Mouse (Mus musculus) gastrocnemius, postnatal 4 days (tissue): ENCODE measurements around the gene Dram1. TPM values are rescaled to one million over a fixed set of nuclear protein-coding genes. Genes with fewer than 3 reads are reported as not detected.
"Not testable (repeated sequence)": the region's sequence is repeated elsewhere in the genome, so short reads cannot be mapped to it uniquely, and the experiment has no call there.

ENCODE experiments used
- DNase-seq, 2 experiments: peaks; one replicate each; pipeline ENCODE4 v3.0.0; 2021 to 2022; ENCODE audit warnings: low spot score in 2 of 2, mixed read lengths in 2 of 2
- total RNA-seq, 2 experiments: library from RNA; stranded (reverse); gene quantifications; 2 replicates each; pipeline ENCODE4 v1.2.3; 2021

Gene Dram1
- total RNA-seq, 2 experiments from 2014 or later = 4.2 to 4.9 TPM

DNA sequence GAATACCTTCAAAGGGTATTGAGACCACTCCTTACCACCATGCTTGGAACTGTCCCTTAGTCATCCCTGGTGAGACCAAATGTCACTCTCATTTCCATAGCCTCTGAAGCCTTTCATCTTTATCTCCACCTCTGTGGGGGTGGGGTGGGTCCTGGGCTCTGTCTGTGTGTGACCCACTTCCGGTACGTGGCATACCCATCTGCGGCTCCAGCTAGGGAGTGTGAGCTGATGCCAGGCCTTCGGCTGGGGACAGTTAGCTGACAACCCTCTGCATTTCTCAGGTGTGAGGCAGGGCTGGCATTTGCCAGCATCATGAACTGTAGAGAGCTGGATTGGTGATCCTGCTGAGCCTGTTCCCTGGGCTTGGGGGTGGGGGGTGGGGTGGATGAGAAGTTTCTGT is 10.7 kb upstream of the Dram1 start:
- DNase-seq = no peak

DNA sequence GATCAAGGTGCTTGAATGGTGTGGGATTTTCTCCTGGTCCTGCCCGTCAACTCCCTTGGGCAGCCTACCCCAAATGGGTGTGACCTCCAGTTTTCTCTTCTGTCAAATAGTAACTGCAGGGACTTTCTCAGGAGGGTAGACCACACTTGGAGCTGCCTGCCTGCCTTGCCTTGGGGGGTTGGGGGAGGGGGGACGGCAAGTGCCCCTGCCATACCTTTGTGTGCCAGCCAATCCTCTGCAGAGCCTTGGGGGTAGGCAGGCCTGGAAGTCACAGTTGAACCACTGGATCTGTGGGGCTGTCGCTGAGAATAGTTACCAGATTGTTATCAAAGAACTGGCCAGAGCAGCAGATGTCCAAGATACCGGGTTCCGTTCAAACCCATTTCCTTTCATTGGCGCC is 7.4 kb upstream of the Dram1 start:
- DNase-seq = no peak

DNA sequence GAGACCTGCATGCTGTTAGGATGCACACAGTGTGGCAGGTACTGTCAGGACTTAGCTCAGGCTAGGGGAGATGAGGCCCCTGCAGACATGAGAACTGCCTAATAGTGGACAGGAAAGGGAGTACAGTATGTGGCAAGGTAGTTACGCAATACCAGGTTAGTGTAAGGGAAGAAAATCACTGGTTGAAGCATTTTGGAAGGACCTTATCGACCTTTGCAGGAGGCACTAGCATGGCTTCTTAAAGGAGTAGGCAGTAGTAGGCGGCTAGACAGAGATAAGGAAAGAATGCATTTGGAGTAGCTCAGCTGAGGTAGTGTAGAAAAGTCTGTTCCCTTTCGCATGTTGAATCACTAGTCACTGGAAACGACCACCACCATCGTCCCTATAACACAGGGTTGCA is 6.9 kb upstream of the Dram1 start:
- DNase-seq = no peak

DNA sequence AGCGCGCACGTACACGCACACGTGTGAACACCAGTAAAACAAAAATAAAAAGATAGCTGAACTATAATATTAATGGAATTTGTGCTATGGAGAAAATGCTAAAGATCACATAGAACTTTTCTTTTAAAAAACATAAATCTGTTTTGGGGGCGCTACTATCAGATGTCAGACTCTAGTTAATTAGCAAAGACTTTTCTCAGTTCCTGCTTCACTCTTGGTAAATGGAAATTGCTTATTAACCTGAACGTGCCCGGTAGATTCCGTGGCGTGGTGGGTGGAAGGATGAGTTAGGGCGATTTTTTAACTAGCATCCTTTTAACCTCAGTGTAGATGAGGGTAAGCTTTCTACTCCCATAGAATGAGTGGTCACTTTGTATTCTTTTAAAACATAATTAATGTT is 6.4 kb upstream of the Dram1 start:
- DNase-seq = no peak

DNA sequence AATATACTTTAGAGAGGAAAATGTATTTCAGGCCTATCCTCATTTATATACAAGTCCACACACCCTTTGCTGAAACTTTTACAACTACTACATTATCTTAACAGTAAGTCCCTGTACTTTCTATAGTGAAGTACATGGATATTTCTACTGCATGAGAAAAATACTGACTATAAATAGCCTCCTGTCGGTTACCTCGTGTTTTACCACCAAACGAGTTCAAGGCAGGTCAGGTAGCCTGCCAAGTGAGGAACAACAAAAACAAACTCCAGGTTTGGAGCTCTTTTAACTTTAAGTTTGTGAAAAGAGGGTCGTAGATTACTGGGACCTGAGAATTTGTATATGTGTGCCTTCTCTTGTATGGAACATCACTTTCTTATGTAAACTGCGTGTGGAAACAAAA is 5.2 kb upstream of the Dram1 start:
- DNase-seq = no peak

DNA sequence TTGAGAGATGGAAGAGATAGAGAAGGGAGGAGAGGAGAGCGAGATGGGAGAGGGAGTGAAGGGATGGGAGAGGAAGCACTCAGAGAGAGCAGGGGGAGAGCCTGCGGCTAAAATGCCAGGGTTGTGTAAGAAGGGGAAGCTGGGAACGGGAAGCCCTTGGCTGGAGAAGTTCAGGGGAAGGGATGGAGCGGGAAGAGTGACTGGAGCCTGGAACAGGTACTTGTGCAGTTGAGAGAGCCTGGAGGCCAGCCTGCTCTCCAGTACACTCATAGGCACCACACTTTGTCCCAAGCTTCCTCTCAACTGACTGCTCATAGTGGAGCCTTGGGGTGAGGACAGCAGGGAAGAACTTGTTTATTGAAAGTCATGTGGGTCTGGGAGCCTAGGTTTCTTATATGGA is 4.6 kb upstream of the Dram1 start:
- no peak for DNase-seq

DNA sequence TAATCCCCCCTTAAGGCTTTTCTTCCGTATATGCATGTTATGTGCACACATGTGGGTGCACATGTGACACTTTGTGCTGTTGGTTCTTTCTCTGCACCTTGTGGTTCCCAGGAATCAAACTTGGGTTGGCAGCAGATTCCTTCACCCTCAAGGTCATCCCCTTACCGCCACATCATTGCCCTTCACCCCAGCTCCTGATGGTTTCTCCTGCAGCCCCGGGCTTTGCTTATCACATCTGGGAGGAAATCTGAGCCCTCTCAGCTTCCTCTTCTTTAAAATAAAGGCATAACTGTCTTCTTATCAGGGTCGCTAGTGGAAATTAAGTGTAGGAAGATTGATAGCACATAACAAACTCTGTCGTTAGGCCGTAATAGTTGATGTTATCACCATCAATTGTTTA is 3.1 kb upstream of the Dram1 start:
- no peak for DNase-seq

DNA sequence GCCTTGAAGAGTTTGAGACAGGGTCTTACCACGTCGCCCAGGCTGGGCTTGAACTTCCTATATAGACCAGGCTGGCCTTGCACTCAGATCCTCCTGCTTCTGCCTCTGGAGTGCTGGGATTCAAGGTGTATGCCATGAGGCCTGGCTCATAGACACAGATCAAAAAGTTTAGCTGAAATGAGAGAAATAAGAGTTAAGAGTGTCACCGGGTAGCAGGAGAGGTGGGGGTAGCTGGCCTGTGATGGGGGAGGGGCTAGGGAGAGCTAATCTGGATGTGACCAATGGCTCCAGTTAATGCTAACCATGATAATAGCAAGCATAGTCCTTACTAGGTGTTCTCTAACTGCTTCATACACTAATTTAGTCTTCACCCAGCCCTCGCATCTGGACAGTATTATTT is 2.4 kb upstream of the Dram1 start:
- DNase-seq = no peak

DNA sequence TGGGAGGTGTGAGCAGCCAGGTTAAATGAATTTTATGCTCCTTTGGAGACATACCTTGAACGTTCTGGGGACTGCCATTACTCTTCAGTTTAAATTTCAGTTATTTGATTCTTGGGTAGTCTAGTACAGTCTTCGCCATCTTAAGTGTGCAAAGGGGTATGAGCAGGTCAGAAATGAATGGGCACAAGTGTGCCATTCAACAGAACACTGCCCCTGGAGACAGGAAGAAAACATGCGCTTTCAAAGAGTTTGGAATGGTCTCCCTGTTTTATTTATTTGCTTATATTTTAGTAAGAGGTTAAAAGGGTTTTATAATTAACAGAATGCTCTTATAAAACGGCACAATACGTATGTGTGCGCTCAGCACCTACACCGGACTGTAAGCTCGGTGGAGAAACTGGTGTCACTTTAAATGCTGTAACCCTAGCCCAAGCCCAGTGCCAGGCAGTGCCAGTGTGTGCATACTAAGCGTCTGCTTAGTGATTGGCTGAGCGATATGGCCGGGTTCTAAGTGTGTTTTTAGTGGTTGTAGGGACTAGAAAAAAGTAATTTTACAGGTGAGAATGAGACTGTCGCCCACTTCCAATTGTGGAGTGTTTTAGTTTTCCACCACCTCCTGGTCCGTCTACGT is 1.7 kb upstream of the Dram1 start:
- no peak for DNase-seq

DNA sequence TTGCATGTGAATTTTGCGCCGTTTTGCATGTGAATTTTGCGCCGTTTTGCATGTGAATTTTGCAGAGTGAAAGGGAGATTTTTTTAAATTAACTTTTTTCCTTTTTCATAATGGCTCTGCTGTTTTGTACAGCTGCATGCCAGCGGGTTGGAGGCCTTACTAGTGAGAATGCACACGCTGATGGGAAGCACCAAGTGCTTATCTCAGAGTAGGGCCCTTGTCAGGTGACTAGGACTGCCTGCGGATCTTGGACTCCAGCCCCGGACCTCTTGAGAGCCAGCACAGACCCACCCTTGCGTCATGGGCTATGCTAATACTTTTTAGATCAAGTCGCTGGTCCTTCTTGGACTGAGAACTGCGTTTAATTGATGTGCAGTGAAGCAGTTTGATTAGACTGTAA is 1.1 kb upstream of the Dram1 start:
- DNase-seq = no peak

DNA sequence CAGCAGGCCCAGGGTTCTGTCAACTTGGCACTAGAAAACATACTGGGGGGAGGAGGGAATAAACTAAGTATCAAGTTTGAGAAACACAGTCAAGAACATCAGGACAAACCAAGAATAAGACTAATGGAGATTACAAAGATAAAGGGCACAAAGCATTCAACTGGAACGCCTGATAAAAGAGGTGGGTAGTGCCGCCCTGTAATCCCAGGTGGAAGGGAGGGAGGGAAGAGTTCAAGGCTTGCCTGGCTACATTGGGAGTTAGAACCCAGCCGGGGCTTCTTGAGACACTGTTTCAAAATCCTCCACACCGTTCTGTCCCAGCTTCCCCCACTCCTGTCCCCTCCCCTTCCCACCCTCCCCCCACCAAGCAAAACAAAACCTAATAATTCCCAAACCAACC is 1.2 kb downstream of the Dram1 start:
- DNase-seq = no peak

DNA sequence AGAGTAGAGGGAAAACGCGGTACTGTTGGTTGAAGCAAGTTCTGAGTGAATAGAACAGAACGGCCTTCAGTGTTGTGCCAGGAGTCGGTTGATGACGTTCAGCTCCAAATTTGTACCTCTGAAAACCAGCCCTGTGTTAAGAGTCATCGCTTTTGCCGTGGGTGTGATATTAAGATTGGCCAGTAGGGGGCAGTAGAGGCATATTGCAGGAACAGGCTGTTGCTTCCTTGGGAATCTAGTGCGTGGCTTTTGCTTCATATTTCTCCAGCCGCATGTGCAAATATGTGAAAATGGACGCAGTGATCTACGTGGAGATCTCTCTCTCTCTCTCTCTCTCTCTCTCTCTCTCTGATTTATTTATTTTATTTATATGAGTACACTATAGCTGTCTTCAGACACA is 2.1 kb downstream of the Dram1 start:
- peak; percentile 73 to 83 for DNase-seq

DNA sequence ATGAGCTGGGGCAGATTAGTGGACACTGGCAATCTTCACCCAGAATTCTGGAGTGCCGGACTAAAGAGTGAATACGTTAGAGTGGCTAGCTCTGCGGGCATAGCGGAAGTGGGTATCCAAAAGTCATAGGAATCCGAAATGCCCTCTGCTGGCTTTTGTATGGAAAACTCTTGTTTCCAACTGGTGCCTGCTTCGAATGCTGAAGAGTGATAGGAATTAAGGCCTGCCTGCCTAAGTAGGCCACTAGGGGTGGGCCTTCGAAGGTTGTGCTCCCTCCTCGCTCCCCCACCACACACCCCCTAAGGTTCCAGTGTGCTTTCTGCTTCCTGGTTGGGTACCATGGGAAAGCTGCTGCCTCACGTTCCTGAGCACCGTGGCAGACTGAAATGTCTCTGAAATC is 3.9 kb downstream of the Dram1 start:
- no peak for DNase-seq

DNA sequence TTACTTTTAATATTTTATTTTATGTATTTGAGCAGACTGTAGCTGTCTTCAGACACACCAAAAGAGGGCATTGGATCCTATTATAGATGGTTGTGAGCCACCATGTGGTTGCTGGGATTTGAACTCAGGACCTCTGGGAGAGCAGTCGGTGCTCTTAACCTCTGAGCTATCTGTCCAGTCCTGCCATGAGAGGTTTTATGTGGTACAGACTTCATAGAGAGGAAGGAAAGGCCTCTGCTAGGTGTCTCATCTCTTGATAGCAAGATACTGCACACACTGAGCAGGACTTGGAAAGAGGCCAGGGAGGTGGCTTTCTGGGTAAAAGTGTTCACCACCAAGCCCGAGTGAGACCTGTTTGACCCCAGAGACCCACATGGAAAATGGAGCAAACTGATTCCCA is 5.9 kb downstream of the Dram1 start:
- DNase-seq = not testable (repeated sequence)

DNA sequence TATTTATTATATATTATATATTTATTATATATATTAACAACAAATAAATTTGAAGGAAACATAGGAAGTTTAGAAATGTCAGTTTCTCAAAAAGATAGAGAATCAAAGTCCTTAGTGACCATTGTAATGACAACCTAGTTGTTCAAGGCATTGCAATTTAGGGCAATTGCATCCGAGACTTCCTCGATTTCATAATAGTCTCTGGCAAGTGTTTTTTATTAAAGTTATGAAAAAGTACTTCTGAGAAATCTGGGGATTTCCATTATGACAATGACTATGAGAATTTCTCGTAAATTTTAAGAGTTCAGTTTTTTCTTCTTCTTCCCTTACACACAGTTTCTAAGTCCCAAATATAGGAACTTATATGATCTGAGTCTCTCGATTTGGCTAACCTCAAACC is 6.4 kb downstream of the Dram1 start:
- DNase-seq = no peak

DNA sequence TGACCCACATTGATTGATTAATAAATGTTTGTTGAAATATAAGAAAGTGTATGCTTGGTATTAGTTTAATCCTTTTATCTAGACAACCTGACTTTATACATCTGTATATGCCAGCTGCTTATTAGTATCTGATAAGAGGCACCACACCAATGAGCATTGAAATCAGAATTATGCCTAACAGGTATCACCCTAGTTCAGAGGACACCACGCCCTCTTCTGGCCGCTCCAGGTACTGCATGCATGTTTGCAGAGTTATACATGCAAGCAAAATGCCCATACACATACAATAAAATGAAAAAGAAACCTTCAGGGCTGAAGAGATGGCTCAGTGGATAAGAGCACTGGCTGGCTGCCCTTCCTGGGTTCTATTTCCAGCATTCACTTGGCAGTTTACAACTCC is 7.1 kb downstream of the Dram1 start:
- no peak for DNase-seq

DNA sequence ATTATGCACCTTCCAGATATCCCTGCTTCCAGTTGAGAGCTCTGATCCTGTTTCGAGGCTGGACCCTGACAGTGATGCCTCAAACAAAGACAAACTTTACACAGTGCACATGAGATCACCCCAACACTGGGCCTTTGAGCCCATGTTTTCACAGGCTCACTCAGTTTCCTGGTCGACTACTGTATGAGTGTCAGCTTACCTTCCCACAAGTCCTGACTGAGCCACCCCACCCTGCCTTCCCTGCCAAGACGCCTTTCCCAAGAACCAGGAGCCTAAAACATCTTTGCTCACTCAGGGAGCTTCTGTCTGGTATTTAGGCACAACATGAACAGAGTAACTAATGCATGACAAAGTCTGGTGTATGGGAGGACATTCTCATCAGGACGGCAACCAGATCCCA is 9.6 kb downstream of the Dram1 start:
- no peak for DNase-seq

DNA sequence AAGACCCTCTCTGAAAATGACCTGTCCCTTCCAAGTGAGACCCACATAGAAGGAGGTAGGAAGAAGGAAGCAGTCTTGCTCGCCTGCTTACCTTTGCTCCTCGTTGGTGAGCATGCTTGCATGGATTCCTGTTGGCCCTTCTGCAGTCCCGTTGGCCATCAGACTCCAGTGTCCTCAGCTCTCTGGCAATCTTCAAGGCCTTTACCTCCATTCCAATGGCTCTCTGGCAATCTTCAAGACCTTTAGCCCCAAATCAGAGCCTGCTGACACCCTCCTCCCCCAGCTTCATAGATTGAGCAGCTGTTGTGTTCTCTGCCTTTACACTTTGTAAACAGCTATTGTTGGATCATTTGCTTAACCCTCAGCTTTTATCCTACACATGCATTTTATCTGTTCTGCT is 14.7 kb downstream of the Dram1 start:
- no peak for DNase-seq

DNA sequence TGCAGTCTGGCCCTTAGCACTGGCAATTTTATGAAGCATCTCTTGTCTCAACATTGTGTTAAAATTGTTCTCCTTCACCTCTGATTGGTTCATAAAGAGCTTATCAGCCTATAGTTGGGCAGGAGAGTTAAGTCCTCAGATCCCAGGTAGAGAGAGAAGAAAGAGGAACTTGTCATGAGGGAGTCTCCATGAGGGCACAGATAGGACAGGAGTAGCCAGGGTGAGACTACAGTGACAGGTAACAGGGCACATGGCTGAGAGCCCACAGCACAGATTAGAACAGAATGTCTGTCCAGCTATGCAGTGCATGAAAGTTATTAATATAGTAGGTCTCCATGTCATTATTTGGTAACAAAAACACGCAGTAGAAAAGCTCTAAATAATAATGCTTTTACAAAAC is 16.7 kb downstream of the Dram1 start:
- no peak for DNase-seq

DNA sequence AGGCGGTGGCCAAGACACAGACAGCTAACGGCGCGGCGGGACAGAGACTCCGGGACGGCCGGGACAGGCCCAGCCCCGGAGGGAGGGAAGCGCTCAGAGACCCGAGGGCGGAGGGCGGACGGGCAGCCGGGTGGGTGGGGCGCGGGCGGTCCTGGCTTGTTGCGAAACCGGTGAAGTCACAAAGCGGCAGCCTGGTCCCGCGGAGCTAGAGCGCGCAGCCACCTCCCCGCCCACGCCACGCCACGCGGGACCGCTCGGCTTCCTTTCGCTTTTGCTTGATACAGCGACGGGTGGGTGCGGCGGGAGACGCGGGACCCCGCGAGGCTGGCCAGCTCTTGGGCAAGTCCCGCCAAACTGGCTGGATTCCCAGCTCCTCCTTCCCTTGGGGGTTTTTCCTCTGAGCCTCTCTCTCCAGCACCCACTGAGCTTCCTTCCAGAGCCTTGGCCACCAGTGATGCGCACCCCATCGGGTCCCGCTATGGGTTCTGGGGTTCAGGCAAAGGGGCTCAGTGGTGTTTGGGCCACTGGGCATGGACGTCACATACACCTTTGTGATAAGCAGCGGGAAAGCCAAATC is 21.8 kb downstream of the Dram1 start:
- peak; percentile 52 to 75 for DNase-seq

DNA sequence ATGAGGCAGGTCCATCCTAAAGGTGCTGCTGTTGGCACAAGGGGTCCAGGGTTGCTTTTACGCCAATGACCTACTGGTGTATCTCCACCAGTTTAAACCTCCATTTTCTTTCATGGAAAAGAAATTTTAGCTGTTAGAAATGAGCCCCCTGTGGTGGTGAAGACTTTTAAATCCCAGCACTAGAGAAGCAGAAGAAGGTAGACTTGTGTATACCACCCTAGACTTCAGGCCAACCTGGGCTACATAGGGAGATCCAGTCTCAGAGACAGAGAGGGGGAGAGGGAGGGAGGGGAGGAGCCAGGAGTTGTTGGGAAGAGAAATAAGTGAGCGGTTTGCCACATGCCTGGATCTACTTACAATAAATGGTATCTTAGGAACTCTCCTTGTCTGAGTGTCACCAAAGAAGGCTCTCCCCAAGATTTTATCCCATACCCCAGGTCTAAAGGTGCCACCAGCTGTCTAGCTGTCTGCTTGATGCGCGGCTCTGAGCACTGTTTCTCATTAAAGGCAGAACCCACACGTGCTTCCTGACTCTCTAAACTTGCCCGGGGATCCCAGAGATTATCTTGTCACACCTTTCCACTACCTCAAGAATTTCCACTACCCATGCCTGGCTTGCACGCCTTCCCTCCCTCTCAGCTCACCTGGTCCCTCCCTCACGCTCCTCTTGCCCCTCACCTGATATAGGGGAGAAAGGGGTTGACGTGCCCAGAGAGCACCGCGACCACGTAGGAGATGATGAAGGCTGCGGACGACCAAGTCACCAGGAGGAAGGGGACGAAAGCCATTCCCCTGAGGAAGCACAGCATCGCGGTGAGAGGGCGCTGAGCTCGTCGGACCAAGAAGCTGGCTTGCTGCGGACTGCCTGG is 22.5 kb downstream of the Dram1 start:
- no peak for DNase-seq

DNA sequence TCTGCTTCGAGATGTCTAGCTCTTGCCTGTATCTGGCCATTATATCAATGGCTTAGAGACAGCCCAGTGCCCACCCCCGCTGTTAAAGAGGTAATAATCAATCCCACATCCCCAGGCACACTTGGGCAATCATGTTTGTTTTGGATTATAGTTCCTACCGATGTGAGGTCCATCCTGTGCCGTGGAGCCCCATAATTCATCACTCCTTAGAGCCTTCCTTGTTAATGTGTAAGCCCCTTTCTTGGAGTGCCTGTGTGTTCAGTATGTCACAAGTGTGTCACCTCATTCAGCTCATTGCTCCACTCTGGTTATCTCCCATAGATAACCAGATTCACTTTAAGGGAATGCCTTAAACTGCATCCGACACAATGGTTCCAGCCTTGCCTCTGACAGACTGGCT is 24.3 kb downstream of the Dram1 start:
- DNase-seq = no peak

DNA sequence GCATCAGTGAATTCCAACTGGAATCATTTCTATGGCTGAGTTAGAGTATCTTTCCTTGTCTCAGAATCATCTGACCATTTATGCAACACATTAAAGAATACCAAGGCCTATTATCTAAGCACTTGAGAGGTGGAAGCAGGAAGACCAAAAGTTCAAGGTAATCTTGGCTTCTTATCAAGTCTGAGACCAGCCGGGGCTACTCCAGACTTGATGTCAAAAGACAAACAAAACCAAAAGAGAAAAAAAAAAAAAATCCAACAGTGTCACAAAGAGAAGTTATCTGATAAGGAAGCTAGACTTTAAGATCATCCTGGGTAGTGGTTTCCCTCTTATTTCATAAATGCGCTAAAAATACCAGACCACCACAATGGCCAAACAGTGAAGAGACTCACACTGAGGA is 26.3 kb downstream of the Dram1 start:
- no peak for DNase-seq
